Mouse (Mus musculus): ENCODE data around the gene Ttc23.

GRCm38 (mm10) chr7:67639006-67639405, 8.2 kb upstream of the Ttc23 start:
- no peak for TF ChIP-seq CTCF (IDR thresholded peaks at IDR 0.05; ENCODE audit: borderline replicate concordance, insufficient read depth, low read depth, low read length)
- TF ChIP-seq POLR2A (IDR thresholded peaks at IDR 0.05; ENCODE audit: borderline replicate concordance, insufficient read depth, low read length) = no peak
